Mouse (Mus musculus): Measurements from ENCODE around the gene Rhobtb1. TPM values are rescaled to one million over a fixed set of nuclear protein-coding genes. Genes with fewer than 3 reads are reported as not detected.

The Rhobtb1 gene
- 2.3 TPM for total RNA-seq (2023)

GRCm38 (mm10) chr10:69151045-69151444, at the start of gene Rhobtb1:
Gene Rhobtb1, plus strand, starts transcription at chr10:69151434.

GRCm38 (mm10) chr10:69212542-69213440, 61.6 kb downstream of the Rhobtb1 start, which contains the start of gene A930033H14Rik:
Gene A930033H14Rik, minus strand, starts transcription at chr10:69213098.

Other genes starting within 250 kb of the Rhobtb1 start
- gene A930033H14Rik, start 61.7 kb downstream of the Rhobtb1 start, total RNA-seq (2023): not detected
- gene Cdk1, start 201.5 kb downstream of the Rhobtb1 start, total RNA-seq (2023): 2.4 TPM
- 0.15 TPM for gene Ank3, start 247.3 kb downstream of the Rhobtb1 start, total RNA-seq (2023)